Mouse (Mus musculus) heart, embryonic 11.5 days (tissue): Measurements from ENCODE around the gene Cldn15. TPM values are rescaled to one million over a fixed set of nuclear protein-coding genes. Genes with fewer than 3 reads are reported as not detected.

Experiments
- microRNA counts: library from miRNA; unstranded; fragments of <30 nt; microRNA quantifications from one replicate; lab custom pipeline; 2015
- microRNA-seq: library from miRNA; unstranded; fragments of <30 nt; microRNA quantifications from one replicate; pipeline ENCODE4, GENCODE M21; 2016; ENCODE audit warnings: borderline number of aligned reads
- polyA plus RNA-seq: library from polyadenylated mRNA; unstranded; fragments of >200 nt; fragmentation: Nextera tagmentation; extraction: Ambion mirVana; gene quantifications from 2 replicates; pipeline ENCODE4 v1.2.1, GENCODE M21; 2014

Cldn15 gene
- polyA plus RNA-seq, 1 experiment from 2014 or later = 1.9 TPM

MicroRNAs encoded within 50 kb of the gene (microRNA counts, 519-probe panel; counts per million panel counts)
- 32.2 counts per million for microRNA mmu-miR-702 (lab: Ali Mortazavi, UCI)

Small RNAs within 50 kb of the gene (microRNA-seq; reads per million reads assigned to microRNA genes)
- 31.8 reads per million, percentile 54 among the genes with 10 or more reads in this experiment for gene Mir702

Other genes with a start within 250 kb of the Cldn15 start
- 13.3 and 16.3 TPM in 2 replicates for gene Col26a1, start 83.4 kb upstream of the Cldn15 start, polyA plus RNA-seq
- 41.4 and 45.5 TPM in 2 replicates for gene Ift22, start 58.5 kb upstream of the Cldn15 start, polyA plus RNA-seq
- gene Fis1, start 13.3 kb upstream of the Cldn15 start, polyA plus RNA-seq = 279 and 286 TPM in 2 replicates
- 33.0 and 36.4 TPM in 2 replicates for gene Plod3, start 20.4 kb downstream of the Cldn15 start, polyA plus RNA-seq
- gene Znhit1, start 21.4 kb downstream of the Cldn15 start, polyA plus RNA-seq = 92.4 and 92.9 TPM in 2 replicates
- gene Vgf, start 59.8 kb downstream of the Cldn15 start, polyA plus RNA-seq = 0.20 TPM in 1 of 2 replicates, not detected in the other
- gene Ap1s1, start 79.5 kb downstream of the Cldn15 start, polyA plus RNA-seq = 131 and 145 TPM in 2 replicates
- gene Serpine1, start 105.7 kb downstream of the Cldn15 start, polyA plus RNA-seq = 0.52 and 0.97 TPM in 2 replicates
- 5.8 and 9.4 TPM in 2 replicates for gene Trim56, start 149.6 kb downstream of the Cldn15 start, polyA plus RNA-seq
- gene Muc3, start 182.7 kb downstream of the Cldn15 start, polyA plus RNA-seq = not detected in 2 replicates
- 0.27 and 0.45 TPM in 2 replicates for gene Muc3a, start 245.8 kb downstream of the Cldn15 start, polyA plus RNA-seq